Mouse (Mus musculus): Measurements from ENCODE around the gene Obsl1. TPM values are rescaled to one million over a fixed set of nuclear protein-coding genes. Genes with fewer than 3 reads are reported as not detected.

Gene Obsl1
- polyA plus RNA-seq (2017; shearing (Covaris generic)): not detected

GRCm38 (mm10) chr1:75505956-75506831 lies at the start of gene Obsl1:
TSS of gene Obsl1 (minus strand) at chr1:75506452.

GRCm38 (mm10) chr1:75545965-75546956 lies 40.0 kb upstream of the Obsl1 start, which contains the start of gene Slc4a3:
TSS of gene Slc4a3 (plus strand) at chr1:75546266.

DNA sequence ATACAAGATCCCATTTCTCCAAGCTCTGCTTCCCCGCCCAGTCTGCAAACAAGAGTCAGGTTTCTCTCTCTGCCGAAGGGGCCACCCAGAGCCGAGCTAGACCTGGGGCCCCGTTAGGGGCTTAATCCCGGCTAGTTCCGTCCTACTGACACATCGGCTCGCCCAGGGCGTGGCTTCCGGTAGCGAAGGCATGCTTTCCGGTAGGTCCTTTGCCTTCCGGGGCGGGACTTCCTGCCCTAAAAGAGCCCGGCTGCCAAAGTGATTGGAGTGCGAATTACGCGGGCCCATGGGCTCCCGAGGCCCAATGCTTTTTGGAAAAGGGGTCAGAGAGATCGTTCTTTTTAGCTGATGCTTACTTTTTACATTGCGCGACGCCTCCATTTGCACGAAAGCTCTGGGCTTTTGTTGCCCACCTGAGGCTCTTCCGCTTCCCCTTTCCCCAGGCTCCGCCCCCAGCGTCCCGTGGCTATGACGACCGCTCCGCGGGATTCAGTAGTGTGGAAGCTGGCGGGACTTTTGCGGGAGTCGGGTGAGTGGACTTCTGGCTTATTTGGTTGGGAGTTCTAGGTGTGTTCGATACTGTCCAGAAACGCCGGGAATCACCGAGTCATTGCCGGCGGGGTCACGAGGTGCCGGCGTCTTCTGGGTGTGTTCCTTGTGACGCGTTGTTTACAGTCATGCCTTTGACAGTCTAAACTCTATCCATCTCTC lies 15.2 kb upstream of the Obsl1 start, which contains the start of gene Stk11ip:
Gene Stk11ip (plus strand): TSS at position 209 of the 711 bp plus-strand sequence.

DNA sequence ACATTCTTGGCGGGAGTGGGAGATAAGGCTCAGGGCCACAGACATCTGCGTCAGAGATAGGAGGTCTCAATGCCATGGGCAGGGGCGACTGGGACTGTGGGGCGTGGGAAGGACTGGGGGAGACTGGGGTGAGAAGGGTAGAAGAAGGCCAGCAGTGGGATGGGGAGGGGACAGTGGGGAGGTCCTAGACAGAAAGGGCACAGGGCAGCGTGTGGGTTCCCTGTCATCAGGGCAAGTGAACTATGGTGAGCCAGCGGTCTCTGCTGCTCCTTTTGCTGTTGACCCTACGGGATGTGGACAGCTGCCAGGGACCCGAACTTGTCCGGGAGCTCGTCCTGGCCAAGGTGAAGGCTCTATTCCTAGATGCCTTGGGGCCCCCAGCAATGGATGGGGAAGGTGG lies 754 bp upstream of the Obsl1 start, which contains the start of gene Inha:
Gene Inha (plus strand): TSS at position 72 of the 400 bp plus-strand sequence.

GRCm38 (mm10) chr1:75478916-75479634 lies 27.2 kb downstream of the Obsl1 start, which contains the start of the genes Chpf and Tmem198:
TSS of gene Chpf (minus strand) at chr1:75479307.
TSS of gene Tmem198 (plus strand) at chr1:75479532.

DNA sequence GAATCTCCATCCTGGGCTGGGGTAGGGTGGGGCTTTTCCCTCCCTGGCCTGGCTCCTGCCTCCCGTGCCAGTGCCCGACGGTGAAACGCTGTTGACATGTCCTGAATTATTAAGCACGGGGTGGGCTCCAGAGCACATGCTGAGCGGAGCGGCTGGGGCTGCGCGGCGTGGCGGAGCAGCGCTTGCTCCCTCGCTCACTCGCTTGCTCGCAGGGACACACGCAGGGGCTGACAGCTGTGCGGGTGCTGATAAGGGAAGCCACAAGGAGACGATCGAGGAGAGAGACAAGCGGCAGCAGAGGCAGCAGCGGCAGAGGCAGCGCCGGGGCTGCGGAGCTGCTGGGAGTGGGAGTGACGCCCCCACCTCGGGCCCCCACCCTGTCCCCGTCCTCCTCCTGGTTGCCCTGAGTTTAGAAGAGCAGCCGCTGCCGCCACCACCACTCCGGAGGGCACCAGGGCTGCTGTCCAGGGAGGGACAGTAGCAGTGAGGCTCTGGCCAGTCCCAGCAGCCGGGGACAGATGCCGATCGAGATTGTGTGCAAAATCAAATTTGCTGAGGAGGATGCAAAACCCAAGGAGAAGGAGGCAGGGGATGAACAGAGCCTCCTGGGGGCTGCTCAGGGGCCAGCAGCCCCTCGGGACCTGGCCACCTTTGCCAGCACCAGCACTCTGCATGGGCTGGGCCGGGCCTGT lies 55.8 kb downstream of the Obsl1 start, which contains the start of gene Asic4:
Gene Asic4 (plus strand): TSS at position 123 of the 692 bp plus-strand sequence.

GRCm38 (mm10) chr1:75435475-75436328 lies 70.5 kb downstream of the Obsl1 start, which contains the start of gene Gmppa:
TSS of gene Gmppa (plus strand) at chr1:75435930.

Other genes starting within 250 kb of the Obsl1 start
- gene Ptprn, start 241.9 kb downstream of the Obsl1 start, polyA plus RNA-seq (2017; shearing (Covaris generic)): 0.15 TPM
- gene Resp18, start 228.0 kb downstream of the Obsl1 start, polyA plus RNA-seq (2017; shearing (Covaris generic)): not detected
- gene Dnpep, start 188.5 kb downstream of the Obsl1 start, polyA plus RNA-seq (2017; shearing (Covaris generic)): 79.7 TPM
- gene Des, start 146.1 kb downstream of the Obsl1 start, polyA plus RNA-seq (2017; shearing (Covaris generic)): 0.12 TPM
- 0.40 TPM for gene Speg, start 131.2 kb downstream of the Obsl1 start, polyA plus RNA-seq (2017; shearing (Covaris generic))
- gene Gmppa, start 70.5 kb downstream of the Obsl1 start, polyA plus RNA-seq (2017; shearing (Covaris generic)): 87.7 TPM
- not detected for gene Asic4, start 56.0 kb downstream of the Obsl1 start, polyA plus RNA-seq (2017; shearing (Covaris generic))
- 6.6 TPM for gene Chpf, start 27.1 kb downstream of the Obsl1 start, polyA plus RNA-seq (2017; shearing (Covaris generic))
- 0.42 TPM for gene Tmem198, start 26.9 kb downstream of the Obsl1 start, polyA plus RNA-seq (2017; shearing (Covaris generic))
- gene Inha, start 625 bp upstream of the Obsl1 start, polyA plus RNA-seq (2017; shearing (Covaris generic)): not detected
- 24.9 TPM for gene Stk11ip, start 15.1 kb upstream of the Obsl1 start, polyA plus RNA-seq (2017; shearing (Covaris generic))
- gene Slc4a3, start 39.8 kb upstream of the Obsl1 start, polyA plus RNA-seq (2017; shearing (Covaris generic)): not detected

Measured in activated CD4-positive, CD25-positive, alpha-beta regulatory T cell, adult 9 weeks (primary cell).